26 mouse cellular contexts compared by ENCODE assay signal in genomic region chr6:108922564-108922963, GRCm38 (mm10).
DNase-seq lines count a peak whose midpoint lies in the region; ATAC-seq lines count a peak whose summit lies in the region.
"Had no signal": no experiment of that assay in that cellular context is flagged by ENCODE, and none has a peak within 500 bp of the region (broad histone marks: within the 10 kb centered on the region; RNA-seq: fewer than 3 reads in every experiment).

No protein-coding gene starts in this region.

- ATAC-seq in common myeloid progenitor, adult 5-6 weeks (replicated peaks; ENCODE audit: low read depth, poor library complexity, severe bottlenecking), result peak; percentile 97
- no peak for ATAC-seq in forebrain, embryonic 14.5 days
- no peak for ATAC-seq in erythroblast, adult 5-6 weeks (replicated peaks; ENCODE audit: low FRiP score, poor library complexity, severe bottlenecking)
- ATAC-seq: forebrain, embryonic 13.5 days; lung, postnatal 0 days had no signal

- H3K9me3 ChIP-seq in megakaryocyte, embryonic 14.5 days, result no peaks in the 10 kb centered on the region
- no peaks in the 10 kb centered on the region for H3K9me3 ChIP-seq in forebrain, embryonic 14.5 days (replicated peaks; ENCODE audit: control insufficient read depth, low read length)
- no peaks in the 10 kb centered on the region for H3K9me3 ChIP-seq in heart, embryonic 10.5 days
- H3K9me3 ChIP-seq: embryonic facial prominence, embryonic 13.5 days; forebrain, embryonic 13.5 days; hindbrain, embryonic 13.5 days; limb, embryonic 15.5 days; neural tube, embryonic 15.5 days had no signal

- 92% methylated on average over 6 of the region's 6 CpGs for WGBS in forebrain, embryonic 14.5 days
- 80% methylated on average over 6 of the region's 6 CpGs for WGBS in heart, embryonic 10.5 days

- H3K27me3 ChIP-seq in megakaryocyte, embryonic 14.5 days (replicated peaks), result no peaks in the 10 kb centered on the region
- no peaks in the 10 kb centered on the region for H3K27me3 ChIP-seq in splenic B cell, adult 2 months (ENCODE audit: control insufficient read depth, insufficient read depth, low read length, poor library complexity, severe bottlenecking)
- no peaks in the 10 kb centered on the region for H3K27me3 ChIP-seq in forebrain, embryonic 14.5 days (replicated peaks; ENCODE audit: control insufficient read depth, insufficient read depth, low read length)
- H3K27me3 ChIP-seq in heart, embryonic 10.5 days (ENCODE audit: insufficient read depth, poor library complexity, severe bottlenecking), result no peaks in the 10 kb centered on the region
- H3K27me3 ChIP-seq: embryonic facial prominence, embryonic 13.5 days; forebrain, embryonic 13.5 days; limb, embryonic 15.5 days; neural tube, embryonic 15.5 days had no signal

- peak; percentile 6 for DNase-seq in thymus, postnatal 14 days
- no peak for DNase-seq in thymus, postnatal 36 days
- DNase-seq in splenic B cell, adult 2 months (ENCODE audit: low read depth, low spot score), result peak; percentile 41
- DNase-seq in forebrain, embryonic 14.5 days (ENCODE audit: low spot score), result no peak
- DNase-seq in heart, embryonic 10.5 days (ENCODE audit: low spot score), result no peak
- DNase-seq: cerebellum, adult 2 months; cerebellum, postnatal 25 days; embryo, embryonic 11 days; gastrocnemius, postnatal 10 days; heart, adult 18-20 months; kidney, adult 2 months; layer of hippocampus, adult 9-11 months; left cerebral cortex, postnatal 4 days; midbrain, embryonic 14.5 days; thymus, postnatal 4 days had no signal

- peaks cover 81% of the 10 kb centered on the region for H3K4me1 ChIP-seq in megakaryocyte, embryonic 14.5 days
- peaks cover 5% of the 10 kb centered on the region; the same call in 1 of the 2 replicates for H3K4me1 ChIP-seq in forebrain, embryonic 14.5 days (ENCODE audit: control insufficient read depth, insufficient read depth, low read length)
- H3K4me1 ChIP-seq in heart, embryonic 10.5 days, result no peaks in the 10 kb centered on the region
- H3K4me1 ChIP-seq: embryonic facial prominence, embryonic 13.5 days; limb, embryonic 15.5 days; neural tube, embryonic 15.5 days had no signal

- peak overlapping the region; percentile 31 for H3K4me3 ChIP-seq in megakaryocyte, embryonic 14.5 days (replicated peaks)
- no peak overlapping the region for H3K4me3 ChIP-seq in forebrain, embryonic 14.5 days (ENCODE audit: low read depth, low read length)
- H3K4me3 ChIP-seq in heart, embryonic 10.5 days, result no peak overlapping the region
- H3K4me3 ChIP-seq: embryonic facial prominence, embryonic 13.5 days; forebrain, embryonic 13.5 days; hindbrain, embryonic 13.5 days; limb, embryonic 15.5 days; neural tube, embryonic 15.5 days had no signal

- no peak overlapping the region for H3K9ac ChIP-seq in forebrain, embryonic 14.5 days (ENCODE audit: low read length)
- H3K9ac ChIP-seq: embryonic facial prominence, embryonic 13.5 days; forebrain, embryonic 13.5 days; hindbrain, embryonic 13.5 days; limb, embryonic 15.5 days; neural tube, embryonic 15.5 days had no signal

- H3K4me2 ChIP-seq in forebrain, embryonic 14.5 days (ENCODE audit: low read length), result no peak overlapping the region
- H3K4me2 ChIP-seq: embryonic facial prominence, embryonic 13.5 days; forebrain, embryonic 13.5 days; hindbrain, embryonic 13.5 days; limb, embryonic 15.5 days; neural tube, embryonic 15.5 days had no signal

- peaks cover 4% of the 10 kb centered on the region for H3K36me3 ChIP-seq in megakaryocyte, embryonic 14.5 days (replicated peaks; ENCODE audit: low read length)
- H3K36me3 ChIP-seq in splenic B cell, adult 2 months (ENCODE audit: control insufficient read depth, insufficient read depth, low read length, poor library complexity, severe bottlenecking), result no peaks in the 10 kb centered on the region
- no peaks in the 10 kb centered on the region for H3K36me3 ChIP-seq in forebrain, embryonic 14.5 days (ENCODE audit: control insufficient read depth, insufficient read depth, low read length)
- H3K36me3 ChIP-seq in heart, embryonic 10.5 days, result no peaks in the 10 kb centered on the region
- H3K36me3 ChIP-seq: embryonic facial prominence, embryonic 13.5 days; hindbrain, embryonic 13.5 days; limb, embryonic 15.5 days; neural tube, embryonic 15.5 days had no signal

- H3K27ac ChIP-seq in forebrain, embryonic 14.5 days (ENCODE audit: low read depth, low read length), result no peak overlapping the region
- no peak overlapping the region for H3K27ac ChIP-seq in heart, embryonic 10.5 days
- H3K27ac ChIP-seq: embryonic facial prominence, embryonic 13.5 days; forebrain, embryonic 13.5 days; hindbrain, embryonic 13.5 days; kidney, postnatal 0 days; limb, embryonic 15.5 days; neural tube, embryonic 15.5 days; stomach, postnatal 0 days had no signal

Comparison
In these comparisons a context has a peak if more than half of its experiments do, and no peak if none do; other contexts are left out.
1. DNase-seq: peak in thymus, postnatal 14 days (single experiment) and splenic B cell, adult 2 months (single experiment); none in thymus, postnatal 36 days (0 of 2), forebrain, embryonic 14.5 days (single experiment) and heart, embryonic 10.5 days (single experiment).